Mouse (Mus musculus) liver, postnatal 0 days (tissue): Measurements from ENCODE around the gene Rab5b. TPM values are rescaled to one million over a fixed set of nuclear protein-coding genes. Genes with fewer than 3 reads are reported as not detected.
A peak's percentile ranks its signal among the peaks of the same experiment; 100 is the strongest.
"Not testable (repeated sequence)": the region's sequence is repeated elsewhere in the genome, so short reads cannot be mapped to it uniquely, and the experiment has no call there.

ENCODE experiments used
- ATAC-seq: fragments of 200-750 bp; cut with Nextera tagmentation; 2 replicates; pipeline ENCODE4 v1.8.0; 2017; ENCODE audit warnings: mild to moderate bottlenecking, moderate library complexity
- DNase-seq: peaks from one replicate; pipeline ENCODE4 v3.0.0-alpha.2; 2016
- H3K27ac ChIP-seq: fragments of 300-500 bp; sonication (generic); 2 replicates; pipeline ENCODE4 v1.5.1; 2014; ENCODE audit warnings: antibody characterized with exemption, moderate library complexity, mild to moderate bottlenecking, low read depth
- H3K27me3 ChIP-seq: fragments of 300-500 bp; sonication (generic); 2 replicates; pipeline ENCODE4 v1.6.1; 2014; ENCODE audit warnings: low read length, control low read depth, mixed read lengths; ENCODE audit not compliant: insufficient read depth
- H3K36me3 ChIP-seq: fragments of 300-500 bp; sonication (generic); replicated peaks from 2 replicates; pipeline ENCODE4 v1.6.1; 2014; ENCODE audit warnings: mild to moderate bottlenecking, control low read depth, low read length, moderate library complexity, mixed read lengths; ENCODE audit not compliant: insufficient read depth
- H3K4me1 ChIP-seq: fragments of 300-500 bp; sonication (generic); 2 replicates; pipeline ENCODE4 v1.6.1; 2014; ENCODE audit warnings: antibody characterized with exemption, mild to moderate bottlenecking, control low read depth; ENCODE audit not compliant: insufficient read depth
- H3K4me2 ChIP-seq: fragments of 300-500 bp; sonication (generic); 2 replicates; pipeline ENCODE4 v1.6.1; 2014; ENCODE audit warnings: low read depth, mild to moderate bottlenecking, low read length, moderate library complexity, mixed read lengths
- H3K4me3 ChIP-seq: fragments of 300-500 bp; sonication (generic); 2 replicates; pipeline ENCODE4 v1.5.1; 2014; ENCODE audit warnings: low read depth, low read length
- H3K9ac ChIP-seq: fragments of 300-500 bp; sonication (generic); replicated peaks from 2 replicates; pipeline ENCODE4 v1.6.1; 2014; ENCODE audit warnings: mild to moderate bottlenecking, moderate library complexity
- H3K9me3 ChIP-seq: fragments of 300-500 bp; sonication (generic); 2 replicates; pipeline ENCODE4 v1.6.1; 2016; ENCODE audit warnings: mild to moderate bottlenecking, control low read depth, low read length, mixed read lengths
- CTCF ChIP-seq: sonication (generic); IDR thresholded peaks from 2 replicates; pipeline ENCODE4 v1.5.1; 2016; ENCODE audit warnings: antibody characterized with exemption, low read depth
- EP300 ChIP-seq: IDR thresholded peaks from 2 replicates; pipeline ENCODE4 v1.6.1; 2016; ENCODE audit warnings: antibody characterized with exemption, low read depth, mild to moderate bottlenecking
- WGBS: fragments of 180-500 bp; shearing (Covaris S2); extraction: QIAGEN DNeasy Blood & Tissue Kit; methylation state at CpG from one replicate; pipeline ENCODE4 v1.1.7; 2014; ENCODE audit not compliant: insufficient replicate concordance; 5-methylcytosine and 5-hydroxymethylcytosine counted together
- polyA plus RNA-seq: library from polyadenylated mRNA; unstranded; fragments of >200 nt; fragmentation: Nextera tagmentation; extraction: Ambion mirVana; gene quantifications from 2 replicates; pipeline ENCODE4 v1.2.1, GENCODE M21; 2015

Gene Rab5b
- polyA plus RNA-seq, 1 experiment from 2014 or later = 26.2 TPM

GRCm38 (mm10) chr10:128740296-128740695 lies 44.2 kb upstream of the Rab5b start:
- Histone ChIP-seq H3K9me3 (no peaks in the 10 kb centered on the region), H3K4me1 (peaks cover 22% of the 10 kb centered on the region), H3K4me3 (no peak overlapping the region), H3K27ac (no peak overlapping the region), H3K27me3 (peaks cover 6% of the 10 kb centered on the region; the same call in 1 of the 2 replicates), H3K4me2 (no peak overlapping the region), H3K9ac (no peak overlapping the region), H3K36me3 (peaks cover 3% of the 10 kb centered on the region; the same call in 1 of the 2 replicates)
- DNase-seq (no peak), ATAC-seq (no peak)
- TF ChIP-seq EP300 (no peak), CTCF (no peak)
- 31% methylated on average over 2 of the region's 2 CpGs for WGBS

GRCm38 (mm10) chr10:128737435-128737834 lies 41.4 kb upstream of the Rab5b start:
- WGBS = 19% methylated on average over 14 of the region's 15 CpGs
- H3K4me2 ChIP-seq = peak overlapping the region; percentile 46
- peaks cover 6% of the 10 kb centered on the region; the same call in 1 of the 2 replicates for H3K4me1 ChIP-seq
- no peak overlapping the region for H3K4me3 ChIP-seq
- H3K9me3 ChIP-seq = 0 out of 2 replicates have a peak, but pooled peaks cover 2% of the 10 kb centered on the region
- ATAC-seq = peak; percentile 38; the same call in 1 of the 2 replicates
- TF ChIP-seq EP300 = no peak
- no peak for TF ChIP-seq CTCF
- peaks cover 9% of the 10 kb centered on the region; the same call in 1 of the 2 replicates for H3K36me3 ChIP-seq
- DNase-seq = peak; percentile 26
- no peaks in the 10 kb centered on the region for H3K27me3 ChIP-seq
- no peak overlapping the region for H3K27ac ChIP-seq
- H3K9ac ChIP-seq = no peak overlapping the region

- H3K27me3 ChIP-seq = no peaks in the 10 kb centered on the region
- TF ChIP-seq EP300 = no peak
- no peak for TF ChIP-seq CTCF
- H3K9me3 ChIP-seq = 0 out of 2 replicates have a peak, but pooled peaks cover 2% of the 10 kb centered on the region
- no peak overlapping the region for H3K4me2 ChIP-seq
- DNase-seq (no peak), ATAC-seq (no peak)
- no peak overlapping the region for H3K9ac ChIP-seq
- peaks cover 13% of the 10 kb centered on the region; the same call in 1 of the 2 replicates for H3K36me3 ChIP-seq
- H3K4me1 ChIP-seq = no peaks in the 10 kb centered on the region
- no peak overlapping the region for H3K27ac ChIP-seq
- no peak overlapping the region for H3K4me3 ChIP-seq
Measured at GRCm38 (mm10) chr10:128731992-128732391, 35.9 kb upstream of the Rab5b start.

GRCm38 (mm10) chr10:128731002-128731433 lies 35.0 kb upstream of the Rab5b start:
- Histone ChIP-seq H3K9ac (no peak overlapping the region), H3K27ac (no peak overlapping the region), H3K36me3 (peaks cover 10% of the 10 kb centered on the region; the same call in 1 of the 2 replicates), H3K4me3 (no peak overlapping the region), H3K4me2 (no peak overlapping the region), H3K27me3 (no peaks in the 10 kb centered on the region), H3K9me3 (0 out of 2 replicates have a peak, but pooled peaks cover 2% of the 10 kb centered on the region), H3K4me1 (no peaks in the 10 kb centered on the region)
- 24% methylated on average over 10 of the region's 10 CpGs for WGBS
- DNase-seq (peak; percentile 77), ATAC-seq (peak; percentile 60; the same call in 1 of the 2 replicates)
- TF ChIP-seq CTCF (peak; percentile 85), EP300 (no peak)

- Histone ChIP-seq H3K4me3 (no peak overlapping the region), H3K36me3 (peaks cover 5% of the 10 kb centered on the region; the same call in 1 of the 2 replicates), H3K9ac (no peak overlapping the region), H3K27ac (no peak overlapping the region), H3K4me2 (no peak overlapping the region), H3K27me3 (no peaks in the 10 kb centered on the region), H3K9me3 (0 out of 2 replicates have a peak, but pooled peaks cover 2% of the 10 kb centered on the region), H3K4me1 (no peaks in the 10 kb centered on the region)
- 75% methylated on average over 5 of the region's 5 CpGs for WGBS
- ATAC-seq (no peak), DNase-seq (no peak)
- TF ChIP-seq CTCF = no peak
- no peak for TF ChIP-seq EP300
Measured at GRCm38 (mm10) chr10:128728059-128728458, 32.0 kb upstream of the Rab5b start.

GRCm38 (mm10) chr10:128725466-128725865 lies 29.4 kb upstream of the Rab5b start:
- not testable (repeated sequence) for H3K4me3 ChIP-seq, H3K27me3 ChIP-seq, H3K9ac ChIP-seq, H3K9me3 ChIP-seq, H3K36me3 ChIP-seq, ATAC-seq, H3K4me2 ChIP-seq, H3K27ac ChIP-seq, H3K4me1 ChIP-seq, DNase-seq
- WGBS = 61% methylated on average over 3 of the region's 4 CpGs
